Mouse (Mus musculus) G1E (cell line): ENCODE results near the gene Resp18.

Experiments
- CTCF ChIP-seq: IDR thresholded peaks from 2 replicates; pipeline ENCODE4 v1.5.1; 2012; ENCODE audit warnings: low read depth, low read length, inconsistent platforms, mixed read lengths
- GATA1 ChIP-seq: IDR thresholded peaks from 2 replicates; pipeline ENCODE4 v1.6.1; 2012; ENCODE audit warnings: borderline replicate concordance, low read length, inconsistent platforms, mixed read lengths
- GATA2 ChIP-seq: IDR thresholded peaks from 2 replicates; pipeline ENCODE4 v1.6.1; 2012; ENCODE audit warnings: low read depth, low read length, inconsistent platforms, borderline replicate concordance

DNA sequence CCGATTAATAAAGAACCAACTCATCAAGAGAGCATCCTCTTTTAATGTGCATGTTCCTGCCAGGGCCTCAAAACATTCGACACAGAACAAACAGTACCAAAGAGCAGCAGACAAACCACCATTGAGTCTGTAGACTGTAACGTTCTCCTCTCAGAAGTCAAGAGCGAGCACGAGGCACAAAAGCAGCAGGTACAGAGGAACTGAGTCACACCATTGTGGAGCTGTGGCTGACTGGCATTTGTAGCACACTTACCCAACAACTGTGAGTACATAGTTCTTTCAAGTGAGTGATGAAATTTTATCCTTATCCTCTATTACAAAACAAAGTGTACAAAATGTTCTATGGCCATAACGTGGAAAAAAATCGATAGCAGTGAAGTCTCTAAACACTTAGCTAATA is 6.7 kb upstream of the Resp18 start:
- TF ChIP-seq GATA1 (no peak), CTCF (no peak), GATA2 (no peak)
